Mouse (Mus musculus): ENCODE data around the gene Snrk.
A peak's percentile ranks its signal among the peaks of the same experiment; 100 is the strongest.

Snrk gene

DNA sequence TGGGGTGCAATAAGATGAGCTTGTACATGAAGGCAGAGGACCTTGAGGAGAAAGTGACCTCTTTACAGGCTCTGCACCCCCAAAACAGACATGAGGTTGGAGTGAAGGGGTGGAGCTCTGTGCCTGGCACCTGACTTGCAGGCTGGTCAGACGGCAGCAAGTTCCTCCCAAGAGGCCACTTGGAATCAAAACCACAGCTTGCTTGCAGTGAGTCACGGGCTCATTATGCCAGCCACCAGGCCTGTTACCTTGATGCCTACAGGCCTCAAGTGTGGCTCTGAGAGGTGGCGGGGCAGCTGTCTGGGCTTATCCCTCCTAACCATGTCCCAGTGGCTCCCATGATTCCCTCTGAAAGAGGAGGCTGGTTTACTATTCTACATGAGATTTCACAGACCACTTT is 63.0 kb downstream of the Snrk start:
- DNase-seq (ENCODE audit: low read depth, low spot score), result peak; percentile 75

DNA sequence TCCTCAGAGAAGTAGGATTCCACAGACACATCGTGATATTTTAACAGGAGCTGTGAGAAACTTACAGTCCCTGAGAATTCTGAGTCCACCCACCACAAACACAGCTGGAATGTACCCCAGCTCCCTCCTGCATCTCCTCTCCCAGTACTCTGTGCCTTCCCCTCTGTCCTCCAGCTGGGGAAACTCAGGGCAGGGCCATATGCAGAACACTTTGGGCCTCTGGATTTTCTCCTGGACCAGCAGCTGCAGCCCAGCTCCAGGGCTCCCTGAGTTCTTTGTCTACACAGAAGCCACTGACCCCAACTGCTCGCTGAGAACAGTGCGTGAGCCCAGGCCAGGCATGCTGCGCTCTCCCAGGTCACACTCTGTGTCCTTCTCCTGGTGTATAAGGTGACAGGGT is 66.0 kb downstream of the Snrk start:
- DNase-seq (ENCODE audit: low read depth, low spot score), result no peak

DNA sequence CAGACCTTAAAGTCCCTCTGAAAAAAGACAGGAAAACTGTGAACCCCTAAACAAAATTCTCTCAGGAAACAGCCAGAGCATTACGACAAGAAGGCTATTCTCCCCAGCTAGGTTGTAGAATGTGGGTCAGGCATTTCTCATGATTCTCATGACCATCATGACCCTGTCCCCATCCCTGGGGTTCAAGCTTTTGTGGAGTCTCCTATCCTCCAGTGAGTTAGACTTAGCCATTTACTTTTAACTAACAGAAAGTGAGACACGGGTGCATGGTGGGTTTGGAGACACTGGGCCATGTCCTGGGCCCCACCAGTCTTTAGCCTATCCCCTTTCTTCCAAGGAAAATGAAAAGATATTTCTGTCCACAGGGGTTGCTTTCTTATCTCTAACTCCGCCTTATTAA is 67.3 kb downstream of the Snrk start:
- no peak for DNase-seq (ENCODE audit: low read depth, low spot score)

DNA sequence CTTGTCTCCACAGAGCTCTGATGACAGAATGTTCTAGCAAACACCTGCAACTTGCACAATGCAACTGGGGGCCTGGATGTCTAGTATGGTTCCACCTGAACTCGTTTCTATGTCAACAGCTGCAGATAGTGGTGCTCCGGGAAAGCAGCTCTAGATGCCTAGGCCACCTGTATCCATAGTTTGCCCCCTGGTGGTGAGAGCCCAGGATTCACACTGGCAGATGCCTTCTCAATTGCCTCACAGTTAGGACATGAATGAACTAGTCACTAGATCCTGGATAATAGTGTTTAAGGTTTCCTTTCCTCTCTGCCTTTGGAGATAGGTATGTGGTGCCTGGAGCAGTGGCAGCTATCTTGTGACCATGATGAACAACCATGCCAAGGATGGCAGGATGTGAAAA is 68.0 kb downstream of the Snrk start:
- DNase-seq (ENCODE audit: low read depth, low spot score), result peak; percentile 81

DNA sequence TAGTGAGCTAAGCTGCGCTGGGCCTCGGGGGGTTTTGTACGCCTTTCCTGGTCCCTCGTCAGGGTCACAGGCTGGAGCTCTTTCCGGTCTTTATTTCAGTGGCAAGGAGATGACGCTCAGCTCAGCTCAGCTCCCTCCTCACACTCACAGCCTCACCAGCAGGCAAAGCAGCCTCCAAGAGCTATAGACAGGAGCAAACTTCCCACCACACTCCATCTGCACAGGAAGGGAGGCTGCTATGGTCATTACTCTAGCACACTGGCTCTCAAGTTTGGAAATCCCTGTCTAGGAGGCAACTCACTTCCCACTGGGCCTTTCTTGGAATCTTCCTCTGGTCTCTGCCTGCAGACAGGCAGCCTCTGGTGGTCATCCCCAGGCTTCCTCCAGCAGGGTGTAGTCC is 68.9 kb downstream of the Snrk start:
- no peak for DNase-seq (ENCODE audit: low read depth, low spot score)

DNA sequence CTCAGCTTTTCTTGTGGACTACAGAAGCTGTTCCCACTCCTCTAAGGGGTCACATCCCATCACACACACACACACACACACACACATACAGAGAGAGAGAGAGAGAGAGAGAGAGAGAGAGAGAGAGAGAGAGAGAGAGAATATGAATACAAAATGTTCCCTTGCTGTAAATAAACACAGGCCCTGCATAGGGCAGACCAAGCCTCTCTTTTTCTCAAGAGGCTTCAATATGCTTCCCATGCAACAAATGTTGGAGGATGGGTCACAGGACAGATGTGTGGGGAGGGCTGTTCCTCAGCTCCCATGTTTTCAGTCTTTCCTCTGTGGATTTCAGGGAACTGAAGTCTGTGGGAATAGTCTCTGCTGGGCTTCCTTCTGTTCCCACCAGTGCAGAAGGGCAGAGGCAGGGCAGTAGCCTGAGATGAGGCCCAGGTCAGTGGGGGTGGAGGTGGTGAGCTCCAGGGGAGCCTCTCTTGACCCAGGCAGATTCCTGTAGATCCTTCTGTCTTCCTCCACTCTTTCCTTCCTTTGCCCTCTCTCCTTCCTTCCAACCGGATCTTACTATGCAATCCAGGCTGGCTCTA is 69.7 kb downstream of the Snrk start:
- DNase-seq (ENCODE audit: low read depth, low spot score), result no peak

DNA sequence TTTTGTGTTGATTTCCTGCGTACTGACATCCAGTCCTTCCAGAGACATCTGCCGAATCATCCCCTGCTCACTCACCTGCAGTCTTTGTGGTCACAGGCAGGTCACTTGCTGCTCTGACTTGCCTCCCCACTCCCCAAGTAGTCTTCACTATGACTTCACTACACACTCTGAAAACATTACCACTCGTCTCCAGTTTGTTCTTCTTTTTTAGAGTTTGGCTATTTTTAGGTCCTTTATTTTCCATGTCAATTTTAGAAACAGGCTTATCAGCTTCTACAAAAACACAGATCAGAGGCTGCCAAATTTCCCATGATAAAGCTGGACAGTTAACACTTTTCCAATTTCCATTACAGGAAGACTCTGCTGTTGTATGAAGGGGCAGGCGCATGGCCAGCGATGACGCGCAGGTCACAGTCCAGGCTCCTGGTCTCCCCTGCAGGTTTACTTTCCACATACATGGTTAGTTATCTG is 70.4 kb downstream of the Snrk start:
- DNase-seq (ENCODE audit: low read depth, low spot score), result no peak

DNA sequence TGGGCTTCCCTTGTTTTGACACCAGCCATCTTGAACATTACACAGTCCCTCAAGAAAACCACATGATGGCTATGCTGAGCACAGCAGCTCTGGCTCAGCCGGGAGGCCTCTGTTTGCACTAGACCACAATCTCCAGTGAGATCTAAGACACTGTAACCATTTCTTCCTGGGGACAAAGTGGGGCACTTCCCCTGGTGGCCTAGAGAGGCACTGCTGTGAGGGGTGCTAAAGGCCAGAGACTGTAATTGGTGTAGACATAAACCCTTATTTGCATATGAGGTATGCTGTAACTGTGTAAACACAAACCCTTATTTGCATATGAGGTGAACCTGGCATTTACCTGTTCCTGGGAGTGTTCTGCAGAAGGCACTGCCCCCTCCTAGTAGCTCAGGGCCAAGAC is 71.7 kb downstream of the Snrk start:
- no peak for DNase-seq (ENCODE audit: low read depth, low spot score)

DNA sequence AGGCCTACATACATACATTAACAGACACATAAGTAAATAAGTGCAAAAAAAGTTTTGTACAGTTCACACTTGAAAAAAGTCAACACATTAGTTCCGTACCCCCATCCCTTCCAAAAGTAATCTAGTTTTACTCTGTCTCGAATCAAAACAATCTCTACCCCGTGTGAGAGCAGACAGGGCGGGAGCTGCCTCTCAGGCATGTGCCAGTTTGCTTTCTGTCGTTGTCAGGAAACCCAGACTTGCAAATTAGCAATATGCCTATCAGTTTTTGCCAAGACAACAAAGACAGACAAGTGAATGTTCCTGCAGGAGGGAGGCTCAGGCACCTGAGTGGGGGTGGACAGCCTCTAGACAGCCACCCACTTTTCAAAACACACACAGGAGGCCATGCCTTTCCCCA is 76.3 kb downstream of the Snrk start:
- no peak for DNase-seq (ENCODE audit: low read depth, low spot score)

DNA sequence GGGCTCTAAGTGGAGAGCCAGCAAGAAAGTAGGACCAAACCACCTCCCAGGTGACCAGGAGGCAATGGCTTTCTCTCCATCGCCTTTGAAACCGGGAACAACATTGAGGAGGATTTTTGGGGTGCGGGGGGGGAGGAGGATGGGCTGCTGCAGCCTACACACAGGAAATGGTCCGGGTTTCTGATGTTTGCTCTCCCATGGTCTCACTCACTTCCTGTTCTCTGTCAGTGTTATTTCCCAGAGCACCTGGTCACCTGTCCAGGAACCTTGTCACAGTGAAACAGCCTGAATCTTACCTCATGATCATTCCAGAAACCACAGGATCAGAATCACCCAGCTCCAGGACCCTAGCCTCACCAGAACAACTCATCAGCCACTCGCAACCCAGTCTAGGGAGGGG is 76.8 kb downstream of the Snrk start:
- DNase-seq (ENCODE audit: low read depth, low spot score), result no peak

DNA sequence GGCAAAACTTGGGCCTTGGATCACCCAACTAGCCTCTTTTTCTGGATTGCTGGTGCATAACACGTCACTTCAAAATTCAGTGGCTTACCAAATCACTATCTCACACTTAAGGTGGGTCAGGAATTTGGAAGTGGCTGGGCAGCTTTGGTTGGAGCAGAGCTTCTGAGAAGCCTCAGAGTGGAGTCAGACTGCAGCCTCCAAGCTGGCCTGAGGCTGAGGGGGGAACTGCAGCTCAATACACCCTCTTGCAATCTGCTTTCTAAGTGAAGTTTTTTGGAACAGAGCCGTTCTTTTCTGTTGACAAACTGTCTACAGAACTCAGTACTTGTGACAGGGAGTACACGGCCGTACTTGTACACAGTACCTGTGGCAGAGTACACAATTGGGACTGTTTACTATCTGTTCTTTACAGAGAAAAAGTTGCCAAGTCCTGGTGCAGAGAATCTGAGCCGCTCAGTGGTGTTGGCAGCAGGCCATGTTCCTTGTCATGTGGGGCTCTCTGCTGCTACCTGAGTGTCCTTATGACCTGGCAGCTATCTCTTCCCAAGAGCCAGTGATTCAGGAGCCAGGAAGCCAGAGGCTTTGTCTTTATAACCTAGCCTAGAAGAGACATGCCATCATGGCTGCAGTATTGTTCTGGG is 78.1 kb downstream of the Snrk start:
- DNase-seq (ENCODE audit: low read depth, low spot score), result no peak

DNA sequence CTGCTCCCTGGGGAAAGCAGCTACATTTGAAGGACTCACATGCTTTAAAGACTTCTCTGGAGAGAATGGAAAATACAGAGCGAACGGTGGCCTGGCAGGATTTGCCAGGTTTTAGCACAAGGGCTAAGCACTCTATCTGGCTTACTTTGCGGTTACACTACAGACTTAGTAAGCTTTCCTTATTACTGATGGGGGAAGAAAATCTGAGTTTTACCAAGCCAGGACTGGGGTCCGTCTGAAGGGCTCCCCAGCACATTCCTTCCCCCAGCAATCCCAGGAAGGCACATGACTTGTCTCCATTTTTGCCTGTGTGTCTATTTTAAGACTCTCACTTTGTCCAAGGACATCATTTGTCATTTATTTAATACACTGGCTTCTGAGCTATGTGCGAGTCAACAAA is 80.0 kb downstream of the Snrk start:
- DNase-seq (ENCODE audit: low read depth, low spot score), result no peak

DNA sequence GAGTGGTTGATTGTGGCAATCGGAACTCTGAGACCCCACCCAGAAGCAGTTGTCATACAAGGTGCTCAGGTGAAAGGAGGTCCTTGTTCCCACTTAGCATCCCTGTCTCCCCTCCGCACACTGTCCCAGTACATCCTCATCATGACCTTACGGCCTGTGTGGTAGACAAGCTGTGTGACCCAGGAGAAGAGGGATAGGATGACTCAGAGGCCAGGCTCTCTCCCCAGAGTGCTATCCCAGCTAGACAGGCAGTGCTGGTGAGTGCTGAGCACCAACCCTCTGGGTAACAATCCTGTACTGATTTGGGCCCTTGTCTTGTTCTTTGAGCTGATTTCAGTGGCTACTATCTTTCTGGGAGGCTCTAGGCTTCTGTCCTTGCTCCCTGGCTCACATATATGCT is 81.6 kb downstream of the Snrk start:
- peak; percentile 19 for DNase-seq (ENCODE audit: low read depth, low spot score)

DNA sequence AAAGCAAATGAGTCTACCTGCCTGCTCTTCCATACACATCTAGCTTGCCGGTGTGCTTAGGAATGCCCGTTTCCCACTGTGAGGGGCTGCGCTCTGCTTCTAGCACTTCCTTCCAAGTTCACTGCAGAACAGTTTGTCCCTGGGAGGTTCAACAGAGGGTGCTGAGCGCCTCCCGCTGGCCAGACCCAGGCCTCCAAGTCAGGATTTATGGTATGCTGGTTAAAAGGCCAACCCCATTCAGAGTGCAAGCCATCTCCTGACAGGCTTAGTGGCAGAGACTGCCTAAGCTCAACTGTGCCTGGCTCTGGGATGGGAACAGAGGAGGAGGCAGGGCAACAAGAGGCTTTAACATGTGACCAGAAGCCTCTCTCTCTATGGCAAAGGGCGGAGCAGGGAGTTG is 82.2 kb downstream of the Snrk start:
- peak; percentile 28 for DNase-seq (ENCODE audit: low read depth, low spot score)

DNA sequence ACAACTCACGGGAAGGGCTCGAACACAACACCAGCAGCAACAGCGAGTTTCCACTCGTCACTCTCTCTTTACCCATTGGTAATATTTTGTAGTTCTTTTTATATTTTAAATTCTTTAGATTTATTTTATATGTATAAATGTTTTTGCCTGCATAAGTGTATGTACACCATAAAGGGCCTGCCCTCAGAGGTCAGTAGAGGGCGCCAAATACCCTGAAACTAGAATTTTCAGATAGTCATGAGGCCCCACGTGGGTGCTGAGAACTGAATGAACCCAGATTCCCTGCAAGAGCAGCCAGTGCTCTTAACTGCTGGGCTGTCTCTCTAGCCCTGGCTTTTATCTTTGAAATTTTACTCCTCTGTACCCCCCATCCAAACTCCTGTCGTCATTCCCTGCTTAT is 87.4 kb downstream of the Snrk start:
- DNase-seq (ENCODE audit: low read depth, low spot score), result peak; percentile 36

DNA sequence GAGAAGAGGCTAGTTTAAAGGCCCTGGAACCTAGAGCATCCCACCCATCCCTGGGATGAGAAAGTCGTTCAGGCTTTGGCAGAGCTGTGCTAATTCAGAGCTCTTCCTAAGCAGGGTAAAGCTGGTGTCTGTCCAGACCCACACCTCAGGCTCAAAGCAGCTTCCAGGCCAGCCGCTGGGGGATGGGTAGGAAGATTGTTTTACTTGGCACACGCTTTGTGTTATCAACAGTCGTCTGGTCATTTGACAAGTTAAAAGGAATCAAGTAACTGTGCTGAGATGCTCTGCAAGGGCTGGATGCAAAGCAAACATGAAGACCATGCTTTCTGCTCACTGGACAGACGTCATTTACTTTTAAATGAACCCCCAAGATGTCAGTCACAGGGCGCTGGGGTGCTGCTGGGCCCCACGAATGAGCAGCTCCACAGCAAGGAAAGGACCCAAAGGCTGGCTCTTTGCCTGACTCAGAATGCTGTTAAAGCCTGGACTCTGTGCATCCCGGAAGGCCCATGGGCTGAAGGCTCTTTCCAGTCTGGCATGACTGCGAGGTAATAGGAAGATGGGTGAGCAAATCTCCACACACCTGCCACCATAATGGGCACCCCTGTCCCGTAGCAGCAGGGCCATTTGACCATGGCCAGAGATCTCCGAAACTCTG is 88.6 kb downstream of the Snrk start:
- DNase-seq (ENCODE audit: low read depth, low spot score), result no peak

DNA sequence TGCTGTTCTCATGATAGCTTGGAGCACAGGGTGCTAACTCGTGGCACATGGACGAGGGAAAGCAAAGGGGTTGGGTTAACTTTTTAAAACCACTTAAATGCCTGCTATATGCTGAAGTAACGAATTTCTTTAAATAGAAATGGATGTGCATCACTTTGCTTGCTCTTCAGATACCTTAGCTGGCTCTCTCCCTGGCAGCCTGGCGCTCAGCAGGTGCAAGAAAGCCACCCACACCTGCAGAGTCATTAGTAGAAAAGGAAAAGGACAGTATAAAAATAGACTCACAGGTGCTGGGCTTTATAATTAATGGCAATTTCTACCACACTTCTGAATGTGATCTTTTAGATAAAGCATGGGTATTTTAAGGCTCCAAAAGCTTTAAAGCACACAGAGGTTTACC is 91.2 kb downstream of the Snrk start:
- DNase-seq (ENCODE audit: low read depth, low spot score), result no peak

DNA sequence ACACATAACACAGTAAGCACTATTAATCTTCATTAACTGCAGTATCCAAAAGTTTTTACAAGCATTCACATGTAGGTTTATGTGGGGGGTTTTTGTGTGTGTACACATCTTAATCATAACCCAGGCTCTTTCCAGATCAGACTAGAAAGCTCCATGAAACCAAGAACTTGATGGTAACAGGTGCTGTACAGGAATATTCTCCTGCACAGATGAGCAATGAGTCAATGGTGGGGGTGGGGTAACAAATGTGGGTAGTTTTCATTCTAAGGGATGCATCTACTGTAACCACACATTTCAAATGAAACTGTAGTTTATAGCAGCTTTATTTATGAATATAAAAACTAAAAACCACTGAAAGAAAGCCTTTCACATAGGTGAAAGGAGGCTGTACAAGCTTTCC is 98.1 kb downstream of the Snrk start:
- no peak for DNase-seq (ENCODE audit: low read depth, low spot score)

DNA sequence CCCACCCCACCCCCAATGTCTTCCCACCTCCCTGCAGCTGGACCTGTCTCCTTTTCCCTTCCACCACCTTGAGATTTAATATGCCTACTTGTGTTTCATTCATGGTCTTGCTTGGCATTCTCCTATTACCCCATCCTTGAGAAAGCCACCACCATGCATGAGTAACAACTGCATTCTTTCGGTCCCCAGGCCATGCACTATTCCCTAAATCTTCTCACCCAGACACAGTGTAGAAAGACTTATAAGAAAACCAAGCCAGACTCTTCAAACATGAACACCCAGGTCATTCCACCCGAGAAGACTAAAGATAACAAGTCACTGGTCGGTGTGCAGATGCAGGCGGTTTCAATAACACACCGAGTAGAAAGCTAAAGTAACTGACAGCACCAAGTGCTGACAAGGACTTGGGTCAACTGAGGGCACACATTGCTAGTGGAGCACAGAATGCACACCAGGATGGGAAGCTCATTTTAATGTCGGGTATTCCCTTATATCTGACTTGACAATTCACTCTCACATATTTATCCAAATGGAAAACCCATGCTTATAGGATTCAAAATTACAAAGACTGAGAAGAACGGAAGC is 100.0 kb downstream of the Snrk start:
- no peak for DNase-seq (ENCODE audit: low read depth, low spot score)

Data from 3T3-L1 (cell line).